Mouse (Mus musculus) bone marrow macrophage, adult 2 months (primary cell): Measurements from ENCODE around the gene Kcnq2.

Experiments used
- CTCF ChIP-seq: IDR thresholded peaks from 2 replicates; pipeline ENCODE4 v1.5.1; 2012; ENCODE audit warnings: low read depth, mild to moderate bottlenecking, low read length, moderate library complexity
- POLR2A ChIP-seq: IDR thresholded peaks from 2 replicates; pipeline ENCODE4 v1.6.1; 2012; ENCODE audit warnings: mild to moderate bottlenecking, low read depth, low read length, borderline replicate concordance

DNA sequence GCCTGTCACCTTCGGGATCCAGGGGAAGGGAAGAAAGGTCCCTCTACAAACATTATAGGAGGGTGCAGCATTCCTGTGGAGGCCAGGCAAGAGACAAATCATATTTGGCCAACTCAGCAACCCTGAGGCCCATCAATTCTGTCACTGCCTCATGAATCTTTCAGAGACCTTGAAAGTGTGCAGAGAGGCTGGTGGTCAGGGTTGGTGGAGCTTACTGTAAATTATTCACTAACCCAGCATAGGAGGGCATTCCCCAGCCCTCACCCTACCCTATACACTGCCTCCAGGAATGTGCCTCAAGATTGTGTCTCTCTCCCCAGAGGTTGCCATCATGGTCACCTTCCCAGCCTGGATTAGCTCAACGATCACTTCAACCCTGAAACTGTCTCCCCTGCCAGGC lies 9.6 kb upstream of the Kcnq2 start:
- TF ChIP-seq POLR2A (no peak), CTCF (no peak)
